In genomic region chr11:101783584-101783983, GRCm38 (mm10) we compare ENCODE assay signal across 9 mouse cellular contexts. TPM values are rescaled to one million over a fixed set of nuclear protein-coding genes. Genes with fewer than 3 reads are reported as not detected.
DNase-seq lines count a peak whose midpoint lies in the region; ATAC-seq lines count a peak whose summit lies in the region.
"Had no signal": no experiment of that assay in that cellular context is flagged by ENCODE, and none has a peak within 500 bp of the region (broad histone marks: within the 10 kb centered on the region; RNA-seq: fewer than 3 reads in every experiment).

No protein-coding gene starts in this region.

- ATAC-seq in neural tube, embryonic 11.5 days (ENCODE audit: insufficient read depth, low FRiP score, low TSS enrichment) = no peak
- no peak for ATAC-seq in forebrain, embryonic 11.5 days (replicated peaks; ENCODE audit: low FRiP score)
- ATAC-seq in limb, embryonic 12.5 days (ENCODE audit: insufficient number of reproducible peaks, insufficient read depth, low FRiP score, low TSS enrichment, low read depth) = no peak
- ATAC-seq in stomach, embryonic 16.5 days (ENCODE audit: insufficient read depth, low FRiP score) = no peak
- ATAC-seq in megakaryocyte progenitor cell, adult 5-6 weeks (replicated peaks; ENCODE audit: poor library complexity) = no peak

- no peaks in the 10 kb centered on the region for H3K9me3 ChIP-seq in neural tube, embryonic 11.5 days (ENCODE audit: control insufficient read depth, low read length)
- no peaks in the 10 kb centered on the region for H3K9me3 ChIP-seq in forebrain, embryonic 11.5 days (ENCODE audit: control insufficient read depth, low read length)
- no peaks in the 10 kb centered on the region for H3K9me3 ChIP-seq in limb, embryonic 12.5 days
- H3K9me3 ChIP-seq in stomach, embryonic 16.5 days (replicated peaks; ENCODE audit: control insufficient read depth, low read length) = no peaks in the 10 kb centered on the region

- H3K4me3 ChIP-seq in neural tube, embryonic 11.5 days (ENCODE audit: low read depth, low read length) = peak overlapping the region; percentile 46; the same call in 1 of the 2 replicates
- peak overlapping the region; percentile 47 for H3K4me3 ChIP-seq in forebrain, embryonic 11.5 days (ENCODE audit: low read depth, low read length)
- peak overlapping the region; percentile 60 for H3K4me3 ChIP-seq in limb, embryonic 12.5 days (replicated peaks)
- peak overlapping the region; percentile 57; the same call in 1 of the 2 replicates for H3K4me3 ChIP-seq in stomach, embryonic 16.5 days (replicated peaks; ENCODE audit: low read length)

- WGBS in neural tube, embryonic 11.5 days = 24% methylated on average over 9 of the region's 9 CpGs
- 23% methylated on average over 9 of the region's 9 CpGs for WGBS in forebrain, embryonic 11.5 days
- WGBS in limb, embryonic 12.5 days = 22% methylated on average over 9 of the region's 9 CpGs
- WGBS in stomach, embryonic 16.5 days = 20% methylated on average over 9 of the region's 9 CpGs

- no peak overlapping the region for H3K9ac ChIP-seq in neural tube, embryonic 11.5 days (ENCODE audit: low read length)
- 0 out of 2 replicates have a peak overlapping the region, but pooled peaks have one; percentile 60 for H3K9ac ChIP-seq in forebrain, embryonic 11.5 days (ENCODE audit: low read length)
- peak overlapping the region; percentile 73; the same call in 1 of the 2 replicates for H3K9ac ChIP-seq in limb, embryonic 12.5 days (replicated peaks)
- H3K9ac ChIP-seq in stomach, embryonic 16.5 days (ENCODE audit: low read length) = peak overlapping the region; percentile 62; the same call in 1 of the 2 replicates

- H3K27ac ChIP-seq in neural tube, embryonic 11.5 days (ENCODE audit: low read depth, low read length) = no peak overlapping the region
- H3K27ac ChIP-seq in forebrain, embryonic 11.5 days (ENCODE audit: low read depth, low read length) = no peak overlapping the region
- H3K27ac ChIP-seq in limb, embryonic 12.5 days = peak overlapping the region; percentile 84; the same call in 1 of the 2 replicates
- no peak overlapping the region for H3K27ac ChIP-seq in stomach, embryonic 16.5 days (ENCODE audit: low read length)

- peak overlapping the region; percentile 92 for H3K4me2 ChIP-seq in neural tube, embryonic 11.5 days (ENCODE audit: low read depth)
- peak overlapping the region; percentile 93 for H3K4me2 ChIP-seq in forebrain, embryonic 11.5 days (ENCODE audit: low read depth, low read length, severe bottlenecking)
- peak overlapping the region; percentile 98 for H3K4me2 ChIP-seq in limb, embryonic 12.5 days
- peak overlapping the region; percentile 81 for H3K4me2 ChIP-seq in stomach, embryonic 16.5 days (ENCODE audit: low read depth, low read length)

- H3K36me3 ChIP-seq in neural tube, embryonic 11.5 days (ENCODE audit: control insufficient read depth, insufficient read depth, low read length) = no peaks in the 10 kb centered on the region
- no peaks in the 10 kb centered on the region for H3K36me3 ChIP-seq in forebrain, embryonic 11.5 days (ENCODE audit: control insufficient read depth, insufficient read depth, low read length)
- H3K36me3 ChIP-seq in limb, embryonic 12.5 days = no peaks in the 10 kb centered on the region
- no peaks in the 10 kb centered on the region for H3K36me3 ChIP-seq in stomach, embryonic 16.5 days (ENCODE audit: control insufficient read depth, insufficient read depth, low read length)

- H3K27me3 ChIP-seq in neural tube, embryonic 11.5 days (ENCODE audit: control insufficient read depth, insufficient read depth, low read length) = peaks cover 54% of the 10 kb centered on the region
- peaks cover 58% of the 10 kb centered on the region for H3K27me3 ChIP-seq in forebrain, embryonic 11.5 days (ENCODE audit: control insufficient read depth, insufficient read depth, low read length)
- peaks cover 46% of the 10 kb centered on the region for H3K27me3 ChIP-seq in limb, embryonic 12.5 days
- peaks cover 53% of the 10 kb centered on the region for H3K27me3 ChIP-seq in stomach, embryonic 16.5 days (ENCODE audit: control insufficient read depth, insufficient read depth, low read length)

- no peak for DNase-seq in neural tube, embryonic 11.5 days (ENCODE audit: low spot score)
- DNase-seq in neural tube, embryonic 10.5 days (ENCODE audit: extremely low spot score, low spot score) = no peak
- no peak for DNase-seq in forebrain, embryonic 11.5 days (ENCODE audit: low spot score)
- no peak for DNase-seq in cerebellum, postnatal 14 days
- DNase-seq in embryo, embryonic 10.5 days (ENCODE audit: low spot score) = no peak
- DNase-seq: kidney, postnatal 36 days had no signal

- H3K4me1 ChIP-seq in neural tube, embryonic 11.5 days (ENCODE audit: control insufficient read depth, insufficient read depth, low read length) = peaks cover 17% of the 10 kb centered on the region
- peaks cover 6% of the 10 kb centered on the region; the same call in 1 of the 2 replicates for H3K4me1 ChIP-seq in forebrain, embryonic 11.5 days (replicated peaks; ENCODE audit: control insufficient read depth, insufficient read depth, low read length)
- H3K4me1 ChIP-seq in limb, embryonic 12.5 days (replicated peaks) = peaks cover 23% of the 10 kb centered on the region
- H3K4me1 ChIP-seq in stomach, embryonic 16.5 days (ENCODE audit: control insufficient read depth, insufficient read depth, low read length) = peaks cover 17% of the 10 kb centered on the region

RNA-seq across cellular contexts. Expression of gene Etv4, which starts 1.6 kb away (rescaled TPM):
- polyA plus RNA-seq in neural tube, embryonic 11.5 days (2014; fragmentation: Nextera tagmentation; extraction: Ambion mirVana) = 8.4 and 9.4 TPM in 2 replicates
- 7.6 and 10.4 TPM in 2 replicates for polyA plus RNA-seq in forebrain, embryonic 11.5 days (2014; fragmentation: Nextera tagmentation; extraction: Ambion mirVana)
- polyA plus RNA-seq in limb, embryonic 12.5 days (2016; fragmentation: Nextera tagmentation; extraction: Ambion mirVana) = 22.9 and 26.2 TPM in 2 replicates
- polyA plus RNA-seq in stomach, embryonic 16.5 days (2015; fragmentation: Nextera tagmentation; extraction: Ambion mirVana) = 4.9 and 6.6 TPM in 2 replicates
- total RNA-seq in megakaryocyte progenitor cell, adult 5-6 weeks (2015) = 0.05 TPM in 1 of 2 replicates, not detected in the other
- not detected in 2 replicates for total RNA-seq in megakaryocyte progenitor cell, adult 5-6 weeks (2017)

RNA-seq across cellular contexts. Expression of gene Dhx8, which starts 50.9 kb away (rescaled TPM):
- polyA plus RNA-seq in neural tube, embryonic 11.5 days (2014; fragmentation: Nextera tagmentation; extraction: Ambion mirVana) = 43.3 and 46.7 TPM in 2 replicates
- polyA plus RNA-seq in forebrain, embryonic 11.5 days (2014; fragmentation: Nextera tagmentation; extraction: Ambion mirVana) = 43.6 and 46.4 TPM in 2 replicates
- polyA plus RNA-seq in limb, embryonic 12.5 days (2016; fragmentation: Nextera tagmentation; extraction: Ambion mirVana) = 53.8 and 53.9 TPM in 2 replicates
- 28.5 and 29.4 TPM in 2 replicates for polyA plus RNA-seq in stomach, embryonic 16.5 days (2015; fragmentation: Nextera tagmentation; extraction: Ambion mirVana)
- 21.3 and 23.3 TPM in 2 replicates for total RNA-seq in megakaryocyte progenitor cell, adult 5-6 weeks (2015)
- 26.1 and 33.5 TPM in 2 replicates for total RNA-seq in megakaryocyte progenitor cell, adult 5-6 weeks (2017)
